Mouse (Mus musculus) adipocyte (in vitro differentiated cells): ENCODE measurements around the gene D430019H16Rik.
A peak's percentile ranks its signal among the peaks of the same experiment; 100 is the strongest.

Experiments
- DNase-seq: peaks from one replicate; pipeline ENCODE4 v3.0.0-alpha.2; 2016; ENCODE audit warnings: low spot score

The D430019H16Rik gene

DNA sequence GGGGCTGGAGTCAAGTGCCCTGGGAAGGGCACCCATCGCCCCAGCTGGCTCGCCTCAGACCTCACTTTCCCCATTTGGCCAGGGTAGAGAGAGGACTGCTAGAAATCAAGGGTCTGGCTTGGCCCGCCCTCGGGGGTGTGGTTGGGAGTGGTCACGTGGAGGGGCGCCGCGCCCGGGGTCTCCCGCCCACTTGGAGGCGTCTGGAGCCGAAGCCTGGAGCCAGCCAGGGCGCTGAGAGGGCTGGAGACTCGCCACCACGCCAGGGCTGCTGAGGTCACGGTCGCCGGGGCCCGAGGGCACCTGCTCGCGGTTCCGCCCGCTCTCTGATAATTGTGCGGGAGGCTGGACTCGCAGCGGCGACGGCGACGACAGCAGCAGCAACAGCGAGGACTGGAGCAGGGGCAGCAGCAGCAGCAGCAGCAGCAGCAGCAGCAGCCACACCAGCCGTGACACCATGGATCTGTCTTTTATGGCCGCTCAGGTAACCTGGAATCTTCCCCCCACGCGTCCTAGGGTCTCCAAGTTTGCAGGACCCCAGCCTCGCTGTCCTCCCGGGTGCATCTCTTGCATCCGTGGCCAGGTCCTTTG lies at the start of gene D430019H16Rik:
TSS of gene D430019H16Rik (plus strand) at position 187 of the 588 bp plus-strand sequence.
- no peak for DNase-seq

DNA sequence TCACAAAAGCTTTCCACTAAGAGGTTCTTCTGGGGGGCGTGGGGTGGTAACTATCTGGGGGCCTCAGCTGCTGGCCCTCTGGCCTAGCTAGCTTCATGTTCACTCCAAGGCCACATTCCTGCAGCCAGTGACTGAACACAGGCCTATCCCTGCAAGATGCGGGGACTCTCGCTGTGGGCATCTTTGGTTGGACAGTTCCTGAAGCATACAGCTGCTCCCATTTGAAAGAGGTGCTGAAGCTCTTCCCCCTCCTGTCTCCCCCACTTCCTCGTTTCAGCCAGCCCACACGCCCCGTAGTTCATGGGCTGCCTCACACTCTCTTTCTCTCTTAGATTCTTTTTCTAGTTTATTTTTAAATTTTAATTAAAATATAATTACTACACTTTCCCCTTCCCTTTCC lies 47.6 kb upstream of the D430019H16Rik start:
- DNase-seq = no peak

DNA sequence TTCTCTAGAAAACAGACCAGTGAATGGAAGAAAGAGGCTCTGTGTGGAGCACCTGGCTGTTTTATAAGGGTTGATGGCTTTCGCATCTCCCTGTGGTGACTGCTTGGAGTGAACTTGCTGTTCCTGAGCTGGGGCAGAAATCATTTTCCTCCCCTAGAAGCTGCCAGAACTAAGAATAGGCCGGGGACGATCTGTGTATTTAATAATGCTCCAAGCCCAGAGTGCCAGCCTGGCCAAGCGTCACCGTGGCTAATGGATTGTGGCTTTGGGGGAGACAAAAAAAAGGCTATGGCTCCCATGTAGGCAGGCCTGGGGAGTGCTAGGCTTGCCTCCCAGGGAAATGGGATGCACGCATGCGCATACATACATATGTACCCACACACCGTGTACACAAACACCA lies 39.7 kb upstream of the D430019H16Rik start:
- no peak for DNase-seq

DNA sequence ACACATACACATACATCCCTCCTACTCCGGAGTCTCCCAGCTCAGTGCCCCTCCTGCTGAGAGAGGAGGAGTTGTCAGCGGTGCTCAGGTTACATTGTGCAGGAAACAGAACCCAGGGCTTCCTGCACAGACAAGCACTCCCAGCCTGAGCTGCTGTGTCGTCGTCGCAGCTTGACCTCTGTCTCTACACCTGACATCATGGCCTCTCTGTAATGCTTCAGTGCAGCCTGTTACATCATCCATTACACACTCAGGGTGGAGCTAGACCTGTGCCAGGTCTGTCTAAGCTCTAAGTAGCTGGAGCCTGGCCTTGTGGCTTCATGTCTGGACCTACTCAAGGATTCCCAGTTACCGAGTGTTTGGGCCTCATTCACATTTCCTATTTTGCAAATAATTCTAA lies 33.2 kb upstream of the D430019H16Rik start:
- no peak for DNase-seq

DNA sequence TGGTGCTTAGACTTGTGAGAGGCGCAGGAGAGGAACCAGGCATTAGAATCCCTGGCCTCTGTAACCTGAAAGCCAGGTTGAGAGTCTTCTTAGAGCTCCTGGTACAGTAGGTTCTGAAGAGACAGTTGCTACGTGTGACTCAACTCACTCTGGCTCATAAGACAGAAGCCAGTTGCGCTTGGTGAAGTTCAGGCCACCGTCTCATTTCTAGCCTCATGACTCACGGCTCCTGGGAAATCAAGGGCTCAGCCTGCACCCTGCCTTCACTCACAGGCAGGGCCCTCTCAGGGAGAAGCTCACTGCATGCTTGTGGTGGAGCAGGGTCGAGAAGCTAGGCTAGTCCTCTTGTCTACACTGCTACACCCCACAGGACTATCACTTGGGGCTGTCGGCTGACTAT lies 27.1 kb upstream of the D430019H16Rik start:
- no peak for DNase-seq

DNA sequence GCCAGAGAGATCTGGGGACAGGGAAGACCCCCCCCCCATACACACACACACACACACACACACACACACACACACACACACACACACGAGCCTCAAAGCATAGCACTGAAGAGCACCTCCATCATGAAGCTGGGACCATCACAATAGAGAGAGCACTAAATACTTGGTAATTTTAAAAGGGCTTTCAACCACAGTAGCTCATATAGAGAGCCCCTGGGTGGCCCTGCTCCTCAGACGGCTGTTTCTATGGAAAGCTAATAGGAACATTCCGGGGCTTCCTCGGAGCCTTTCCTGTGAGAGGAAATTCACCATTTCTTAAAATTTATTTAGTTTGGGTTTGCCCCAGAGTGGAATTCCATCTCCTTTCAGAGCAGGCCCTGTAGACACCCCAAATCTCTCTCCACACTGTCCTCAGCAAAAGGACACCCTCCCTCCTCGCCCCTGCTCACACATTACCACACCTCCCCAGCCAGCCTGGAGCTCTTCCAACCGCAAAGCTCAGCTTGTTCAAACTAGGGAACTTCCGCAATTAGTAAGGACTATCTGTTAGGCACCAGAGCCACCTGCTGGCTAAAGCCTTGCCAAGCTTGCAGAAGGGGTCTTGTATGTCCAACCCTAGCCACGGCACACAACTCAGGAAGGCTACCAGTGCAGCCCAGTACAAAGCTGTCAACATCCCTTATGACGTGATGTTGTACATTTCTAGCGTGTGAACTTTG lies 26.5 kb upstream of the D430019H16Rik start:
- peak; percentile 12 for DNase-seq

DNA sequence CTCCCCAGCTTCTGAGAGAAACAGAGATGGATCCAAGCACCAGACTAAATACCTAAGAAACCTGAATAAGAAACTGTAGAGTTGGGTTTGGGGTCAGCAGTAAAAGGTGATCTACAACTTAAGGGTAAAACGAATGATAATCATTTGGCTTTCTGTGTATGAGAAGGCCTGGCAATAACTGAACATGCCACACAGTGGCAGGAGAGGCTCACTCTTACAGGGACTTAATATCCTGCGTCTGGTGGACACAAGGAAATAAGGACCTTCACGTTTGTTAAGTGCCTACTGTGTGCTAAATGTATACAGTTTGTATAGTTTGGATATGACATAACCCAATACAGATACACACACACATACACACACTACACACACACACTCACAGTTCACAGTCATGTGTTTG lies 21.8 kb upstream of the D430019H16Rik start:
- peak; percentile 5 for DNase-seq

DNA sequence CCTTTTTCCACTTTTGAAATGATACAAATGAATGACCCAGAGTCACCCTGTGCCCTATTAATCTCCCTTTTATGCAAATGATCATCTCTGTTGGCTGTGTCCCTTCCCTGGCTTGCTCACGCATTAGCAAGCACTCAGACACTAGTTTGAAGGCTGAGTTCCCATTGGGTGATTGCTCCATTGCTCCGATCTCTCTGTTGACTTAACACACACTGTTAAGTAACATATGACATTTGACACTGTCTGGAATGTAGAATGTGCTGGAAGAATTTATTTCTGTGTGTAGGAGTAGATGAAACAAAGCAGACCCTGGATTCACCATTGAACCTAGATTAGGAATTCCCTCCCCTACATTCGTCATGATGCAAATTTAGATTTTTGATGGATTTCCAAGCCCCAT lies 20.8 kb upstream of the D430019H16Rik start:
- DNase-seq = peak; percentile 35

DNA sequence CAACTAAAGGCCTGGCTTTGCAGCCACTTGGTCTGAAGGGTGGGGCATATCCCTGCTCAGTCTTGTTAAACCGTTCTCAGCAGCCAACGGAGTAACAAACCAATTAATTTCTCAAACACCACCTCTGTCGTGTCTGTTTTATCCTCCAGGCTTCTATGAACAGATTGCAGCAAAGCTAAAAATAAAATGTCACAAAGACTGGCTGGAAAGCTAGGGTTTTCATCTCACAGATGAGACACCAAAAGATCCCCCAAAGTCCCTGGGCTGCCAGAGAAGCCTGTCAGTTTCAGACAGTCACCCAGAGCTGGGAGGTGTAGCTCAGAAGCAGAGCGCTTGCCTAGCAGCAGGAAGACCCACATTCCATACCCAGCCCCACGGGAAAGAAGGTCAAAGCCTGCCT lies 15.4 kb upstream of the D430019H16Rik start:
- DNase-seq = no peak

DNA sequence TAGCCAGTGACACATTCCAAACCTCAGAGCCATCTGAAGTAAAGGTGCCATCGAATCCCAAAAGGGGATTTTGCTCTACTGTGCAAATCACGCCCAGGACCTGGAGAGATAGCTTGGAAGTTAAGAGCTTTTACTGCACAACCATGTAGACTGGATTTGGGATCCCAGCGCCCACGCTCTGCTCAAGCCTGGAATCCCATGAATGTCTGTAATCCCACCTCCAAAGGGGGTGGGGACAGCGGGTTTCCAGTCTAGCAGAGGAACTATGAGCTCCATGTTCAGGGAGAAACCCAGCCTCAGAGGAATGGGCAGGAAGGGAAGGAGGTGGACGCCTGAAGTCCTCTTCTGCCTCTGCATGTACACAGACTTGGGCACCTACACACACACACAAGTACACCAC lies 13.7 kb upstream of the D430019H16Rik start:
- DNase-seq = no peak

DNA sequence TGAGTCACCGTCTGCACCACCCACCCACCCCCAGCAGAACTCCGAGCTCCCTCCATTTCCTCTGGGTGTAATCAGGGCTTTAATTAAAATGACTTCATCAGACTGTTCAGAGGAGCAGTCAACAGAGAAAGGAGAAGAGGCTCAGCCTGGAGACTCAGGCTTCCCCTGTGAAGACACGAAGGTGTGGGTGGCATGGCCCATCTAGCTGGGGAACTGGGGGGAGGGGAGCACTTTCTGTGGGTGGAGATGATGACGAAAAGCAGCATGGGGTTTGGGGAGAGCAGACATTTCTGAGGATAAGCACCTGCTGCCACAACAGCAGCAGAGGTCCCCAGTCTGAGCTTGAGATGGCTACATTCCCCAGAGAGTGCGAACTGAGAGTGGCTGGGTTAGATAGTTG lies 10.1 kb upstream of the D430019H16Rik start:
- no peak for DNase-seq

DNA sequence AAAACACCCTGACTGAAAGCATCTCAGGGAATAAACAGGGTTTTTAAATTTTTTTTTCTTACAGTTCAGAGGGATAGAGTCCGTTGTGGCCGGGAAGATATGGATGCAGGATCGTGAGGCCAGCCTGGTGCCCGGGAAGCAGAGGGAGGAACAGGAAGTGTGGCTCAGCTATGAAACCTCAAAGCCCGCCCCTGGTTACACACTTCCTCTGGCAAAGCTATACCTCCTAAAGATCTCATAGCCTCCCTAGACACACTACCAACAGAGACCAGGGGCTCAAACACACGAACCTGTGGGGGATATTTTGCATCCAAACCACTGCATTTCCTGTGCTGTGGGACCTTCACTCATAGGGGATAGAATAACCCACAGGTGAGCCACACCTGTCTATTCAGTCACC lies 7.9 kb upstream of the D430019H16Rik start:
- DNase-seq = no peak

DNA sequence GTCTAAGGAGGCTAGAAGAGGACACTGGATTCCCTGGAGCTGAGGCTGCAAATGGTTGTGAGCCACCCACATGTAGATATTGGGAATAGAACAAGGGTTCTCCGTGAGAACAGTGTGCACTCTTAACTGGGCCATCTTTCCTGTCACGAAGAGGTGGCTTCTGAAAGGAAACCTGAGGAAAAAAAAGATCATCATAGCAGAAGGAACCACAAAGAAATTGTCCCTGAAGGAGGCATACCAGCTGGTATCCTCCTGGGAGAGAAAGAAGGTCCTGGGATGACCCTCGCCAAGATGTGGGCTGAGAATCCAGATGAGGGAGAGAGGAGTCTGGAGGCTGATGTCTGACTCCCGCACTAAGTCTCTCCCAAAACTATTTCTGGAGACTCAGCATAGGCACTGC lies 4.4 kb upstream of the D430019H16Rik start:
- no peak for DNase-seq

DNA sequence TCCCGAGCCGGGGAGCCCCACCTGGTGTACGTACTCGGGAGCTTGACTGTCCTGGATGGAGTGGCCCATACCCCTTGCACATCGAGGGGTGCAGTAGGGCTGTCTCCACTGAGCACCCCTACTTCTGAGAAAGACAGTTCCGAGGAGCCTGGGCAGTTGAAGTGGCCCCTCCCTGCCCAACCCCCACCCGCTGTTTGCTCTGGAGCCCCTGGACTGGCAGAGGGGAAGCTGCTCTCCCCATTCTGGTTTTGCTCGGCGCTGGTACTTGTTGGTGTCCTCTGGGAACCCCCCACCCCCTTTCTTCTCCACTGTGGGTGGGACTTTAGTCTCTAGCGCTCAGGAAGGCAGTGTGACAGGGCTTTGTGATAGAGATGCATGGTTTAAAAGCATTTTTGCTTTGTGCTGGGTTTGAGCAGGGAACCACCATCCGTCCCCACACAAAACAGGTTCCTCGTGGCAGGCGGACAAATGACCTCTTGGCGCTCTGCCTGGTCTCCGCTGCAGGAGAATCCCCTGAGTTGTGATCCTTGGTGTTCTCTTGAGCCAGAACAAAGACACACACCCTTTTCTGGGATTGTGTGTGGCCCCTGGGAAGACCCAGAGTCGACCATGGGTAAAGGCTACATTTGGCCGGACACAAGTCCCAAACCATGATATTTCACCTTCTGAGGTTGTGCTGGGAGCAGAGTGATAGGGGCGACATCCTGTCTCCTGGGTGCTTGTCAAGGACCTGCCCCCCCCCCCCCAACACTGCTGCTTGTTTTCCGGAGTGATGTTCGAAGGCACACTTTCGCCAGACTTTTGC lies 804 bp downstream of the D430019H16Rik start:
- no peak for DNase-seq

DNA sequence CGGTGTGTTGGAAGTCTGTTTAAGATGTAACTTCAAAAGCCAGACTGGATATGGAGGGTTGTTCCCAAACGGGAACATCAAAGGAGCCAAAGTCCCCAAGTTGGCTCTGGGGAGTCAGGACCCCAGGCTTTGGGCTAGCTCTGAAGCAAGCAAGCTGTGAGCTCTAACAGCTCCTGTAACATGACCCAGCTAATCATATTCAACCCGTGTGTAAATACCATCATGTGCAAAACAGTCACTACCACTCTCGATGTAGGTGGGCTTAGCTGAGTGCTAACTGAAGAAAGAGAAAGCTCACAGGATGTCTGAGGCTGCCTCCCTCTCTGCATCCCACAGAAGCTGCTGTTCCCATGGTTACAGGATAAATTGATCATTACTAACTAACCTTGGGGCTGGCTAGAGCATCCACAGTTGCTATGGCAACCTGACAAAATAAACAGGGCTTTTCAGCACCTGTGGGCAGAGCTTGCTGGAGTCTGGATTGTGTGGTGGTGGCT lies 1.5 kb downstream of the D430019H16Rik start:
- no peak for DNase-seq

DNA sequence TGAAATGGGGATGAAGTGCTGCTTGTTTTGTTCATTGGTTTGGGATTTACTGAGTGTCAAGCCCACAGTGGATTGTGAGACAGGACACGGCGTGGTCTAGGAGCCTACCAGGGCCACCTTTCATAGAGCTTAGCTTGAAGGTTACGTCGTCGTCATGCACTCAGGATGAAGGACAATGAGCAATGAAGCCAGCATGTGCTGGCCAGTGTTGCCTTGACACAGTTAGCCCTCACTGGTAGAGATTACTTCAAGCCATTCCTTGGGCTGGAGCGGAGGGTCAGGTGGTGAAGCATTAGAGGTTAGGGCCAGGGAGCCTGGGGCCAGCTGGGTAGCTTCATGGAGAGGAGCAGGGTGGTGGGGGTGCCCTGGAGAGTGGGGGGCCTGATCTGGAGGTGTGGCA lies 5.1 kb downstream of the D430019H16Rik start:
- DNase-seq = no peak

DNA sequence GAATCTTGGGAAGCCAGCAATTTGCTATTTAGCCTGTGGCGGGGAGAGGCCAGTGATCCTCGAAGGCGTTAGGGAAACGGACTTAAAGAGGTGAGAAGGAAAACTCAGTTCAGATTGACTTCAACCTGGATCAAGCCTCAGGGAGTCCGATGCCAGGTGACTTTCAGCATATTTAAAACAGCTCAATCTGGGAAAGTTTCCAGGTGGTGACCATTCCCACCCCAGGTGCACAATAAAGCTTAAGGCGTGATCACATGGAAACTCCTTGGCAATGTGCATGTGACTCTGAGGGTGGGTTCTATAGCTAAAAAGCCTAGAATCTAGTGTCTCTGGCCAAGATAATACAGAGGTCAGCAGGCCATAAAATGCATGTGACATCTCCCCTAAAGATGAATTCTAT lies 7.4 kb downstream of the D430019H16Rik start:
- DNase-seq = no peak

DNA sequence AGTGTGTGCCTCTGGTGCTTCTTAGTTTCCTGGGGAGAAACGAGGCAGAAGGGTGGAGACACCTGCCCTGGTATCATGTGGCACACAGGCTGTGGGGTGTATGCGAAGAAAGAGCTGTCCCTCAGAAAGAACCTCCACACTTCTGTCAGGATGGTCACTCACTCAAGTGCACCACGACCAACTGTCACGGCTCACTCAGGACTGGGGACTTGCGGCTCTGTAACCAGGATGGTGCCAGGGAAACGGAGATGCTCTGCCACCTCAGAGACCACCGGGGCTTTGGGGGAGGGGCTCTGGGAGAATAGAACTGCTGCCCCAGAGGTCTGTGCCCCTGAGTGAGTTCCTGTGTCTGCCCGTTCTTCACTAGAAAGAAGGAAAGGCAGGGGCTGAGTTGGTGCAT lies 15.4 kb downstream of the D430019H16Rik start:
- DNase-seq = no peak

DNA sequence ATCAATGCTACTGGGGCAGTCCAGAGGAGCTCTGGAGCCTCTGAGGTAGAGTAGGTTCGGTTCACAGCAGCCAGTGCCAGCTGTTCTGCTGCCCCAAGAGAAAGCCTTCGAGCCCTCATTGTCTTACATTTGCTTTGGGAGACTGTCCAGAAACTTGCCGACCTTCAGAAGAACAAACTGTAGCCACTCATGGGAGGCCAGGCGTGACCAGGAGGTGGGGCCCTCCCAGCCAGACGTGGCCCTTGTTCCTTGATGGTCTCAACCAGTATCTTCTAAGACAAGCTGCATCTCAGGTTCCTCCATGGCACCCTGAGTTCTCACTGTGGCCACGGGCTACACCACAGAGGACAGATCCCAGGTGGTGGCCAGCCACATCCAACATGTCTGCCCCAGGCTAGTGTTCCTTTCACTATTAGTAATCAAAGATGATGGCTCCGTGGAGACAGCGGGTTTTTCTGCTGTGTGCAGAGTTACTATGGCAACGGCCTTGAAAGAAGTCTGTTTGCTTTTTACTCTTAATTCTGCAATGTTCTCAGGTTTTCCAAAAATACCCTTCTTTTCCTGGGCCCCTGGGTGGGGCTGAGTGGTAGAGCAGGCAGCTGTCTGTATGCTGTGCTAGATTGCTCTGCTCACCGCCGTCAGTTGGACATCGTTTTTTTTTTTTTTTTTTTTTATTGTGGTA lies 21.7 kb downstream of the D430019H16Rik start:
- no peak for DNase-seq

DNA sequence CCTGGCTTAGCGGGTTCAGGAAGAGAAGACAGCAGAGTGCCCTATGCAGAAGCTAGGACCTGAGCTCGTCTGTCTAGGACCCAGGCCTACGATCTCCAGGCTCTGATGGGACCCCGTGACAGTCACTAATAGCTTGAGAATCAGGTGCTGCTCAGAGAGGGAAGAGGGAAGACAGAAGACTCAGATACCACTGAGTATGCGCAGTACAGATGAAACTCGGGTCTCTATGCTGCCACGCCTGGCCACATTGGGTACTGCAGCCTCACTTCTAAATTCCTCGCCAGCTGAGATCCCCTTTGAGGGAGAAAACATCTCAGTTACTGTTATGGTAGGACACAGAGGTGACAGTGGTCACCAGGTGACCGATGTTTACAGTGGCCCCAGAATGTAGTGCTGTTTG lies 22.8 kb downstream of the D430019H16Rik start:
- DNase-seq = peak; percentile 9

DNA sequence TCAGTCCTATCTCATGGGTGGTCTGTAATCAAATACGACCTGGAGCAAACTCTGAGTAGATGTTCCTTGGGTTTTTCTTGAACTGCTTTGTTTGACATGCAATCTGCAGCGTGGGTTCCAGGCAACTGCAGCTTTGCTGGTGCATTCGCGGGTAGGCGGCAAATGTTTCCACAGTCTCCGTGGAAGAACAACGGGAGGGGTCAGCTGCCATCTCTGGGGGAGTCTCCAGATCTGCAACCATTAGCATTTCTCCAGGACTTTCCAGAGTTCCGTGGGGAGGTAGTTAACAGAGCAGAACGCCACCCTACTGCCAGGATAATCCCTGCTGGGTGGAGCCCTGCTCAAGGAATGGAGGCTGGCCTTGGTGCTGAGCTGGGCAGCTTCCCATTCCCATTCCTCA lies 23.3 kb downstream of the D430019H16Rik start:
- no peak for DNase-seq

DNA sequence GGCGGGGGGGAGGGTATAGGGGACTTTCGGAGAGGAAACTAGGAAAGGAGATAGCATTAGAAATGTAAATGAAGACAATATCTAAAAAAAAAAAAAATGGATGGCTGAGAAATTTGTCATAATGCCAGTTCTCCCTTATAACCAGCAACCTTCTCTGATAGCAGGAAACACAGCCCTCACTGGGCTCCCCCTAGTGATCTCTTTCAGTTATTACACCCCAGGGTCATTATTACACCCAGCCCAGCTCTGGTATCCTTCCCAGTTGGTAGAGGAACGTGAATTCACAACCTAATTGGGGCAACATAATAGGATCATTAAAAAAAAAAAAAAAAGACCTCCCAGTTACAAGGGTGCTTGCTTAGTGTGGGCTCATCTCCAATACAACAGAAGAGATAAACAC lies 29.8 kb downstream of the D430019H16Rik start:
- peak; percentile 22 for DNase-seq
